Mouse (Mus musculus) ES-E14 (cell line): ENCODE data around the gene Adamts1. TPM values are rescaled to one million over a fixed set of nuclear protein-coding genes. Genes with fewer than 3 reads are reported as not detected.

Source experiments
- DNase-seq: peaks from one replicate; pipeline ENCODE4 v3.0.0-alpha.2; 2013; ENCODE audit warnings: low read depth, low spot score
- H3K27ac ChIP-seq: 2 replicates; pipeline ENCODE4 v1.5.1; 2012; ENCODE audit warnings: low read depth, mild to moderate bottlenecking, low read length, moderate library complexity, mixed read lengths; ENCODE audit not compliant: poor library complexity, insufficient read depth, severe bottlenecking
- H3K36me3 ChIP-seq: 2 replicates; pipeline ENCODE4 v1.6.1; 2012; ENCODE audit warnings: mild to moderate bottlenecking, low read length, moderate library complexity, mixed read lengths; ENCODE audit not compliant: control insufficient read depth, poor library complexity, insufficient read depth, severe bottlenecking
- H3K4me1 ChIP-seq, 2 experiments: fragments of 150-350 bp in 1 of 2; sonication (generic) in 1 of 2; 2 replicates each; pipeline ENCODE4 v1.6.1; 2012; ENCODE audit warnings: low read length in 2 of 2, mild to moderate bottlenecking in 1 of 2, mixed read lengths in 1 of 2; ENCODE audit not compliant: control insufficient read depth in 2 of 2, insufficient read depth in 2 of 2, poor library complexity in 1 of 2
- H3K4me3 ChIP-seq, 2 experiments: fragments of 150-350 bp in 1 of 2; sonication (generic) in 1 of 2; 2 replicates each; pipeline ENCODE4 v1.5.1; 2012; ENCODE audit warnings: low read length in 2 of 2, low read depth in 1 of 2, mild to moderate bottlenecking in 1 of 2, mixed read lengths in 1 of 2; ENCODE audit not compliant: insufficient read depth in 1 of 2, poor library complexity in 1 of 2, severe bottlenecking in 1 of 2
- H3K9ac ChIP-seq: 2 replicates; pipeline ENCODE4 v1.6.1; 2012; ENCODE audit warnings: low read depth, mild to moderate bottlenecking, low read length, mixed read lengths; ENCODE audit not compliant: poor library complexity, insufficient read depth, severe bottlenecking
- H3K9me3 ChIP-seq: fragments of 150-350 bp; sonication (generic); 2 replicates; pipeline ENCODE4 v1.6.1; 2012; ENCODE audit warnings: low read depth, mild to moderate bottlenecking, low read length; ENCODE audit not compliant: control insufficient read depth, insufficient read depth
- CHD2 ChIP-seq: IDR thresholded peaks from 2 replicates; pipeline ENCODE4 v1.6.1; 2014; ENCODE audit warnings: mild to moderate bottlenecking, low read depth, low read length, inconsistent platforms
- HCFC1 ChIP-seq: IDR thresholded peaks from 2 replicates; pipeline ENCODE4 v1.6.1; 2012; ENCODE audit warnings: low read length, inconsistent platforms, borderline replicate concordance; ENCODE audit not compliant: insufficient read depth
- MAFK ChIP-seq: IDR thresholded peaks from 2 replicates; pipeline ENCODE4 v1.6.1; 2014; ENCODE audit warnings: mild to moderate bottlenecking, low read depth, low read length, inconsistent platforms; ENCODE audit not compliant: insufficient read depth
- ZC3H11A ChIP-seq: IDR thresholded peaks from 2 replicates; pipeline ENCODE4 v1.6.1; 2012; ENCODE audit warnings: low read depth, mild to moderate bottlenecking, inconsistent platforms, low read length, borderline replicate concordance
- ZNF384 ChIP-seq: IDR thresholded peaks from 2 replicates; pipeline ENCODE4 v1.6.1; 2012; ENCODE audit warnings: low read depth, low read length, inconsistent platforms
- in situ Hi-C, 2 experiments: fragments of 600-800 bp; cut with MboI; formaldehyde crosslinking; loops; one replicate each; pipeline ENCODE4 v1.15.1; 2025; ENCODE audit warnings: low sequenced_read_pairs in 2 of 2, inconsistent platforms in 1 of 2; ENCODE audit not compliant: unreplicated experiment in 2 of 2
- total RNA-seq: library from RNA; depleted of rRNA; stranded (reverse); fragments of 300-350 nt; gene quantifications from 2 replicates; pipeline ENCODE4 v1.2.3, GENCODE M21; 2012; rRNA removed

Gene Adamts1
- total RNA-seq, 1 experiment, result 8.3 TPM

- Histone ChIP-seq H3K9ac (no peak overlapping the region), H3K36me3 (no peaks in the 10 kb centered on the region), H3K9me3 (no peaks in the 10 kb centered on the region), H3K4me3 (no peak overlapping the region), H3K27ac (no peak overlapping the region), H3K4me1 (no peaks in the 10 kb centered on the region)
- no peak for TF ChIP-seq HCFC1
- no peak for TF ChIP-seq CHD2
- TF ChIP-seq MAFK, result no peak
- TF ChIP-seq ZNF384, result no peak
- no peak for TF ChIP-seq ZC3H11A
- in situ Hi-C loops, result no loop called here
- DNase-seq, result no peak
Measured at GRCm38 (mm10) chr16:85756101-85756819, 46.7 kb downstream of the Adamts1 start.

DNA sequence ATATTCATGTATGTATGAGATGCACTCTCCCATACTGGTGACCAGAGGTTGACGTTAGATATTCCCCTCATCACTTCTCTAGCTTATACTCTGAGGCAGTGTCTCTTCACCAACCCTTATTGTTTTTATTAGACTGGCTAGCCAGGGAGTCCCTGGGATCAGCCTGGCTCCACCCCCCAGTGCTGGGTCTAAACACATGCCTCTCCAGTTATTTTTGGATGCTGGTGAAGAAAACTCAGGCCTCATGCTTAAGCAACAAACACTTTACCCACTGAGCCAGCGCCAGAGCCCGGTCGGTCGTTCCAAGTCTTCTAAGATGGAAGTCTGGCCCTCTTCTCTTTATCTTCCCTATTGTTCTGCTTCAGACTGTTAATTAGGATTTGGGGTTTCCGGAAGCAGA lies 53.6 kb downstream of the Adamts1 start:
- Histone ChIP-seq H3K9ac (no peak overlapping the region), H3K4me3 (no peak overlapping the region), H3K36me3 (no peaks in the 10 kb centered on the region), H3K4me1 (no peaks in the 10 kb centered on the region), H3K9me3 (no peaks in the 10 kb centered on the region), H3K27ac (no peak overlapping the region)
- no peak for DNase-seq
- no peak for TF ChIP-seq ZC3H11A
- TF ChIP-seq ZNF384, result no peak
- TF ChIP-seq HCFC1, result no peak
- no peak for TF ChIP-seq CHD2
- TF ChIP-seq MAFK, result no peak
- in situ Hi-C loops, result no loop called here

- no peak for DNase-seq
- no peak overlapping the region for H3K4me3 ChIP-seq
- no peak overlapping the region for H3K9ac ChIP-seq
- no peaks in the 10 kb centered on the region for H3K9me3 ChIP-seq
- in situ Hi-C loops, result no loop called here
- no peak for TF ChIP-seq MAFK
- no peak for TF ChIP-seq ZNF384
- no peak for TF ChIP-seq CHD2
- no peak for TF ChIP-seq HCFC1
- TF ChIP-seq ZC3H11A, result no peak
- H3K4me1 ChIP-seq, result no peaks in the 10 kb centered on the region
- H3K27ac ChIP-seq, result no peak overlapping the region
- H3K36me3 ChIP-seq, result no peaks in the 10 kb centered on the region
Measured at GRCm38 (mm10) chr16:85747589-85748360, 55.1 kb downstream of the Adamts1 start.

DNA sequence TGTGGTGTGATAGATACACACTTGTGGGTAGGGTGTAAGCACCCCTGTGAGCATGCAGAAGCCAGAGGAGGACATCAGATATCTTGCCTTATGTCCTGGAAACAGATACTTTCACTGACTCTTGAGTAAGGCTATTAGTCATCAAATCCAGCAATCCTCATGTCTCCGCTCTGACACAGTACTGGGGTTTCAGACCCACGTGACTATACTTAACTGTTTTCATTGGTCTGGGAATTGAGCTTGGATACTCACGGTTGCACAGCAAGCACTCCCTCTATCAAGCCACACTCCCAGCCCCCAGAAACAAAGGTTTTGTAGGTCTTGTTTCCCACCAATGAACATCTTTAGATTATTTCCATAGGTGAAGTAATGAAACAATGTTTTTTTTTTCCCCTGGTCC lies 56.5 kb downstream of the Adamts1 start:
- no peak for TF ChIP-seq ZC3H11A
- TF ChIP-seq ZNF384, result no peak
- no peak for TF ChIP-seq MAFK
- no peak for TF ChIP-seq CHD2
- no peak for TF ChIP-seq HCFC1
- in situ Hi-C loops, result no loop called here
- Histone ChIP-seq H3K27ac (no peak overlapping the region), H3K36me3 (no peaks in the 10 kb centered on the region), H3K4me1 (no peaks in the 10 kb centered on the region), H3K9ac (no peak overlapping the region), H3K9me3 (no peaks in the 10 kb centered on the region), H3K4me3 (no peak overlapping the region)
- DNase-seq, result no peak

Other genes starting within 250 kb of the Adamts1 start
- gene Cyyr1, start 249.7 kb downstream of the Adamts1 start, total RNA-seq, result 4.6 and 5.1 TPM in 2 replicates
- 0.58 and 1.9 TPM in 2 replicates for gene Adamts5, start 98.7 kb upstream of the Adamts1 start, total RNA-seq